Mouse (Mus musculus) limb, embryonic 10.5 days (tissue): ENCODE results near the gene G0s2. TPM values are rescaled to one million over a fixed set of nuclear protein-coding genes. Genes with fewer than 3 reads are reported as not detected.
"Not testable (repeated sequence)": the region's sequence is repeated elsewhere in the genome, so short reads cannot be mapped to it uniquely, and the experiment has no call there.

Experiments
- DNase-seq: peaks from one replicate; pipeline ENCODE4 v3.0.0-alpha.2; 2017; ENCODE audit warnings: low spot score
- H3K27ac ChIP-seq: fragments of 300-500 bp; sonication (generic); 2 replicates; pipeline ENCODE4 v1.5.1; 2016; ENCODE audit warnings: mild to moderate bottlenecking
- H3K27me3 ChIP-seq: fragments of 300-500 bp; sonication (generic); 2 replicates; pipeline ENCODE4 v1.6.1; 2016; ENCODE audit warnings: low read depth, mild to moderate bottlenecking; ENCODE audit not compliant: poor library complexity, severe bottlenecking
- H3K36me3 ChIP-seq: fragments of 300-500 bp; sonication (generic); 2 replicates; pipeline ENCODE4 v1.6.1; 2016; ENCODE audit warnings: mild to moderate bottlenecking, moderate library complexity
- H3K4me1 ChIP-seq: fragments of 300-500 bp; sonication (generic); 2 replicates; pipeline ENCODE4 v1.6.1; 2016
- H3K4me3 ChIP-seq: fragments of 300-500 bp; sonication (generic); 2 replicates; pipeline ENCODE4 v1.5.1; 2016; ENCODE audit warnings: mild to moderate bottlenecking, moderate library complexity
- H3K9me3 ChIP-seq: fragments of 300-500 bp; sonication (generic); replicated peaks from 2 replicates; pipeline ENCODE4 v1.6.1; 2016; ENCODE audit warnings: mild to moderate bottlenecking
- WGBS: fragments of 180-500 bp; shearing (Covaris S2); methylation state at CpG from one replicate; pipeline ENCODE4 v1.1.7; 2016; 5-methylcytosine and 5-hydroxymethylcytosine counted together
- polyA plus RNA-seq: library from polyadenylated mRNA; unstranded; fragments of >200 nt; fragmentation: Nextera tagmentation; extraction: Ambion mirVana; gene quantifications from 2 replicates; pipeline ENCODE4 v1.2.1, GENCODE M21; 2016

G0s2 gene
- polyA plus RNA-seq, 1 experiment from 2014 or later, result 6.3 TPM

DNA sequence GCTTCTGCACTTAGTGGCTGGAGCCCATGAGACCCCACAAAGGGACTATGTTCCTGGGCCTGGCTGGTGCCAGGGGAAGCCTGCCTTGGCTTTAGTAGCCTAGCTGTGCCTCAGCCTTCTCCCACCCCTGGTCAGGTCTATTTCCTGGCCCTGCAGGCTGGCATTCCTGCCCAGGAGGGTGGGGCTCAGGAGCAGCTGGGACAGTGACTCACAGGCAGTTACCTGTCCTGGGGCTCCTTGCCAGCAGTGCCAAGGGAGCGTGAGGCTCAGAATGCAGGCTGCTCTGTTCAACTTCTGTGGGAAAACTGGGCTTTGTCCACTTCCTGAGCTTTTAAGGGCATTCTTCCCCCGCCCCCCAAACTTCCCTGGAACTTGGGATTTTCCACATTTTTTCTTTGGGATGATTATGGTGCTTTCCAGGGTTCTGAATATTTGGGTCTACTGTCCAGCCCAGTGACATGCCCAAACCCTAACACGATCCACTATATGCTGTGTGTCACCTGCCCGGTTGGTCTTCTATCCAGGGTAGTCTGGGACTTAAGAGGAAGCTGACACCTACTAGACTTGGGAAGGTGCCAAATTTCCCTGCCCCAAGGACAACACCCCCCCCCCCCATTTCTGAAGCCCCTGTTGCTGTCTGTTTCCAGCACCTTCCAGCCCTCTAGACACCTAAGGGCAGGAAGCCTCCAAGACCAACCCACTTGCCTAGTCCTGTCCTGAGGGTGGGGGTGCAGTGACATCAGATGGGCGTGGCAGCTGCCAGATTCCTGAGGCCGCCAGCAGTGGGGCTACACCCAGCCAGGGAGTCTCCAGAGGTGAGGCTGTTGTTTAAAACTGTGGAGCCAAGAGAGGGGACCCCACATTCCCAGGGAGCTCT lies 28.4 kb upstream of the G0s2 start:
- WGBS, result 59% methylated on average over 6 of the region's 6 CpGs
- 0 out of 2 replicates have a peak, but pooled peaks cover 6% of the 10 kb centered on the region for H3K27me3 ChIP-seq
- H3K9me3 ChIP-seq, result no peaks in the 10 kb centered on the region
- H3K36me3 ChIP-seq, result no peaks in the 10 kb centered on the region
- H3K4me3 ChIP-seq, result no peak overlapping the region
- H3K27ac ChIP-seq, result 0 out of 2 replicates have a peak overlapping the region, but pooled peaks have one; percentile 12
- no peak for DNase-seq
- H3K4me1 ChIP-seq, result peaks cover 25% of the 10 kb centered on the region

DNA sequence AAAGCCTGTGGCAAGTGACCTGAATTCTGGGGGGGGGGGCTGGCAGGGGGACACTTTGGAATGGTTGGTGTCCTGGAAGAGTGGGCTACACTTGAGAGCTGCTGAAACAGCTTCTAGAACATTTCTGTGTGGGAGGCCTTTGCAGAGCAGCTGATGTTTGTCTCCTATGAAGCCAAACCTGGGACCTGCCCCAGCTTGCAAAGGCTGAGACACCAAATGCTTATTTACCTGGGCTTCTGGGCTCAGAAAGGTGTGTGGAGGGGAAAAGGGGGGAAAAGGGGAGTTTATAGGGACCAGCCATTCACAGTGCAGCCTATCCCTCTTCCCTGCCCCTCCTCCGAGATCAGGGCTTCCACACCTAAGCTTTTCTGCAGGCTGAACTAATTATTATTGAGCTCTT lies 27.0 kb upstream of the G0s2 start:
- H3K27me3 ChIP-seq, result 0 out of 2 replicates have a peak, but pooled peaks cover 6% of the 10 kb centered on the region
- peaks cover 21% of the 10 kb centered on the region for H3K4me1 ChIP-seq
- no peaks in the 10 kb centered on the region for H3K36me3 ChIP-seq
- no peak overlapping the region for H3K4me3 ChIP-seq
- WGBS, result 30% methylated on average over 1 of the region's 1 CpGs
- peak overlapping the region; percentile 16; the same call in 1 of the 2 replicates for H3K27ac ChIP-seq
- no peak for DNase-seq
- H3K9me3 ChIP-seq, result no peaks in the 10 kb centered on the region

DNA sequence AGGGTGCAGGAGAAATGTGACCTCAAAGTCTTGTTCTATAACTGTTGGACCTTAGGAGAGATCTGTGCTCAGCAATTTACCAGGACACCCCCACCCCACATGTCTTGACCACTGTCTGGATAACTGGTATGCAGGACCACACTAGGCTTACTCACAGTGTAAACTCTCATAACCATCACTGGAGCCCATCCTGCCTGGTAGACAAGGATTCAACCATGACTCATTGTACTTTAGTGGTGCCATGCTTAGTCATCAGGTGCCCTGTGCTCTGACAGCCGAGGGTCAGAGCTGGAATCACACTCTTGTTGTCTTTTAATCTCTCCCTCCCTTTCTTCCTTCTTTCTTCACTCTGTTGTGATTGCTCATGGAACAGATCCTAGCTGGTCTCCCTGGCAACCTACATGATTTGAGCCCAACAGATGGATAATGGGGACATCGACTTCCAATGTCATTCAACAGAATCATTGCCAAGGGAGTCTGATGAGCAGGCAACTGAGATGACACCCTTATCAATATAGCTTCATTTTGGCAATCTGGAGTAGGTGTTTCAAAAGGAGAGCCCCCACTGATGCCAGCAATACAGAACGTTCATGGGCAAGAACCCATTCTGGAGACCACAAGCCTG lies 25.2 kb upstream of the G0s2 start:
- Histone ChIP-seq H3K27ac (no peak overlapping the region), H3K4me3 (no peak overlapping the region), H3K27me3 (0 out of 2 replicates have a peak, but pooled peaks cover 6% of the 10 kb centered on the region), H3K4me1 (peaks cover 21% of the 10 kb centered on the region), H3K36me3 (no peaks in the 10 kb centered on the region), H3K9me3 (no peaks in the 10 kb centered on the region)
- WGBS, result 95% methylated on average over 3 of the region's 3 CpGs
- DNase-seq, result no peak

DNA sequence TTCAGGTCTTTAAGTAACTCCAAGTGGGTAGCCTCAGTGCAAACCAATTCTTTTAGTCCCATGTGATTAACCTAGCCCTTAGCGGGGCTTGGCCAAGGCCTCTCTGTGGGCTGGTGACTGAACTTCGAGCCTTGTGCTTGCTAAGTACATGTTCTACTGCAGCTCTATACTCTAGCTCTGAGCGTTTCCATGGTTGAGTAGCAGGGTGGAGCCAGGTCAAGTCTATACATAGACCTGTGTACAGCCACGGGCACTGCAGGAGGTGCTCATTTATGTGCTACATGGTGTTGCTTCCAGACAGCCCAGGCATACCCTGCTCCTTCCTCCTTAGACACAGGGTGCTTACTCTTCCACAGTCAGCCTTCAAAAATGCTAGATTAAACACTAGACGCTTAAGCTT lies 22.9 kb upstream of the G0s2 start:
- 92% methylated on average over 5 of the region's 5 CpGs for WGBS
- Histone ChIP-seq H3K4me3 (no peak overlapping the region), H3K9me3 (no peaks in the 10 kb centered on the region), H3K27ac (no peak overlapping the region), H3K36me3 (no peaks in the 10 kb centered on the region), H3K27me3 (no peaks in the 10 kb centered on the region), H3K4me1 (peaks cover 11% of the 10 kb centered on the region)
- no peak for DNase-seq

DNA sequence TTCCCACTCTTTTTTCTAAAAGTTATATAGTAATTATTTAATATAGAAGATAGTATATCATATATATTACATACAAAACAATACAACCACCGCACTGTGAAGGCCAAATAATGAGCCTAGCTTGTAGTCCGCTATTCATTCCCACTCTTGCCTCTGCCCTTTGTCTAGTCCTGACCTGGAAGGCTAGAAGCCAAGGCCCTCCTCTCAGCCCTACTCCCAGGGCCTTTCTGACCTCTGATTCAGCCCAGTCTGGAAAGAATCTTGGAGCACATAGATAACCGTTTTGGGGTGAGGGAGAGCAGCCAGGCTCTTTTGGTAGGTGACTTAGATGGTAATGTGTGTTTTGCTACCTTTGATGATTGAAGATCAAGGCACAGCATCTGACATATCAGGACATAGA lies 20.9 kb upstream of the G0s2 start:
- no peaks in the 10 kb centered on the region for H3K4me1 ChIP-seq
- H3K27me3 ChIP-seq, result no peaks in the 10 kb centered on the region
- WGBS, result 81% methylated on average over 3 of the region's 3 CpGs
- no peaks in the 10 kb centered on the region for H3K36me3 ChIP-seq
- no peaks in the 10 kb centered on the region for H3K9me3 ChIP-seq
- H3K4me3 ChIP-seq, result no peak overlapping the region
- DNase-seq, result no peak
- H3K27ac ChIP-seq, result no peak overlapping the region

DNA sequence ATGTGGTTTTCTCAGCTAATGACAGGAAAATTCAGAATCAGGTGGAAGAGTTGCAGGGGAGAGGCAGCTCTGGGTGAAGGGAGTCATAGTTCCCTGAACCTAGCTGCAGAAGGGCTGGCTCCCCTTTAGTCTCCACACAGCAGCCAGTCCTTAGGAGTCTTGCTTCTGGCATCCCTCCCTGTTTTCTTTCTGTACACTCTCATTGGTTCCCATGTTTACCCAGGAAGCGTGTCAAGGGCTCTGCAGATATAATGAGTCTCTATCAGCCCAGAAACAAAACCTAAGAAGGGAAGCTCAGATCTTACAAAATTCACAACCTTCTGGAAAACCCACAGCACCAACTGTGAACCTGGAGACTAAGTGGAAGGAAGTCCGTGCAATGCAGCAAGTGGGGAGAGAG lies 20.0 kb upstream of the G0s2 start:
- Histone ChIP-seq H3K9me3 (no peaks in the 10 kb centered on the region), H3K4me1 (no peaks in the 10 kb centered on the region), H3K27ac (no peak overlapping the region), H3K36me3 (no peaks in the 10 kb centered on the region), H3K27me3 (no peaks in the 10 kb centered on the region), H3K4me3 (no peak overlapping the region)
- WGBS, result 60% methylated on average over 2 of the region's 2 CpGs
- DNase-seq, result no peak

DNA sequence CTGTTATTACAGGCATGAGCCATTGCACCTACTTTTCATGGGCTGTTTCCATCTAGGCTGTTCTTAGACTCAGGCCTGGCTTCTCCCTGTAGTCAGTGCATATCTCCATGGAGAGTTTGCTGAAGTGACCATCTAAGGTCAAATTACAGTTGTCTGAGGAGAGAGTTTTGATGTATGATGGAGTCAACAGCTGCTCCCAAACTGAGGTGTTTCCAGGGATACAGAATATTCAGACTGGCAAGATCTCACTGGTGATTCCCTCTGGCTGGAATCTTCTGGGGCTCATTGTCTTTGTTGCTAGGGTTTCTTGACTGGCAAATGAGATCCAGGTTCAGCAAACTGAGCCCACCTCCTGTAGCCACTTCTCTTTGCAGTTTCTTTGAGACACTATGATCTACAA lies 17.7 kb upstream of the G0s2 start:
- no peak for DNase-seq
- H3K9me3 ChIP-seq, result no peaks in the 10 kb centered on the region
- H3K36me3 ChIP-seq, result no peaks in the 10 kb centered on the region
- no peaks in the 10 kb centered on the region for H3K4me1 ChIP-seq
- no peaks in the 10 kb centered on the region for H3K27me3 ChIP-seq
- H3K4me3 ChIP-seq, result no peak overlapping the region
- H3K27ac ChIP-seq, result no peak overlapping the region

DNA sequence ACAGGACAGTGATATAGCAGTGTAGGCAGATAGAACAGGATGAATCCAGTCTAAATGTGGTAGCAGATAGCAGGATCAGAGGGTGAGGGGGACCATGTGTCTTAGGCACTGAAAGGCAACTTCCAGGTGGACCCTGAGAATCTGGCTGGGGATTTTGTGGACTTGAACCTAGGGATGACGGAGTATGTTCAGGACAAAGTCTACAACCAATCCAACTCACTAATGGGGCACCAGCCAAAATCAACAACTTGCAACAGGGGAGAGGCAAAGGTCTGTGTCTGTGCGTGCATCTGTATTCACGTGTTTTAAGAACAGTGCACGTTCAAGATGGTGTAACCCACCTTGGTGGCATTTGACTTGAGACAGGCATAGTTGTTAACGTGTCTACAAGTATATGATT lies 16.9 kb upstream of the G0s2 start:
- DNase-seq, result no peak
- Histone ChIP-seq H3K27ac (no peak overlapping the region), H3K36me3 (no peaks in the 10 kb centered on the region), H3K4me1 (no peaks in the 10 kb centered on the region), H3K27me3 (no peaks in the 10 kb centered on the region), H3K4me3 (no peak overlapping the region), H3K9me3 (no peaks in the 10 kb centered on the region)
- WGBS, result 93% methylated on average over 5 of the region's 5 CpGs

DNA sequence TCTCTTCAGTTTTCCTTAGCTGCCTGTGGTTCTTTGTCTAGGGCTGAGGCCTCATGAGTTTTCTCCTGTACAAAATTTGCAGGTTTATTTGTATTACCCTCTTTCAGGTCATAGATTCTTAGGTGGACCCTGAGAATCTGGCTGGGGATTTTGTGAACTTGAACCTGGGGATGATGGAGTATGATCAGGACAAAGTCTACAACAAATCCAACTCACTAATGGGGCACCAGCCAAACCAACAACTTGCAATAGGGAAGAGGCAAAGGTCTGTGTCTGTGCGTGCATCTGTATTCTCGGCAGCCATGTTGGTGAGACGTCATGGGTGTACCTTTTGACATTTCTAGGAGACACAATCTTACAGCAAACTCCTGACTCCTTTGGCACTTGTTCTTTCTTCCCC lies 16.1 kb upstream of the G0s2 start:
- H3K36me3 ChIP-seq, result no peaks in the 10 kb centered on the region
- no peaks in the 10 kb centered on the region for H3K9me3 ChIP-seq
- no peaks in the 10 kb centered on the region for H3K27me3 ChIP-seq
- 96% methylated on average over 3 of the region's 3 CpGs for WGBS
- H3K4me1 ChIP-seq, result no peaks in the 10 kb centered on the region
- no peak overlapping the region for H3K27ac ChIP-seq
- no peak for DNase-seq
- H3K4me3 ChIP-seq, result no peak overlapping the region

DNA sequence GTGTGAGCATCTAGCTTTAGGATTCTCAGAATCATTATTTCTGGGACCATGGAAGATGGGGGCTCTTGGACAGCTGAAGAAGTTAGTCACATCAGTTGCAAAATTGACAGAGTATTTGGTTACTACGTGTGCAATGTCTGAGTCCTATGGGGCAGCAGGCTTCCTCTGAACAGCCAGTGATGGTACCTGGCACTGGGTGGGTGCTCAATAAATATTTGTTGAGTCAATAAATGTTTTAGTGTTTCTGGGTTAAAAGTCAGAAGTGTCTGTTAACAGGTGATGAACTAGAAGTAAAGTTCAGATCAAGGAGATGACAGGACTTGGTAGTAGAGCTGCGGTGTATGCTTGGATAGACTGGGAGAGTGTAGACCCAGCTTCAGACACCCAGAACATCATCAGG lies 14.6 kb upstream of the G0s2 start:
- Histone ChIP-seq H3K36me3 (no peaks in the 10 kb centered on the region), H3K9me3 (no peaks in the 10 kb centered on the region), H3K4me3 (no peak overlapping the region), H3K4me1 (no peaks in the 10 kb centered on the region), H3K27ac (no peak overlapping the region), H3K27me3 (no peaks in the 10 kb centered on the region)
- WGBS, result 92% methylated on average over 2 of the region's 2 CpGs
- DNase-seq, result no peak

DNA sequence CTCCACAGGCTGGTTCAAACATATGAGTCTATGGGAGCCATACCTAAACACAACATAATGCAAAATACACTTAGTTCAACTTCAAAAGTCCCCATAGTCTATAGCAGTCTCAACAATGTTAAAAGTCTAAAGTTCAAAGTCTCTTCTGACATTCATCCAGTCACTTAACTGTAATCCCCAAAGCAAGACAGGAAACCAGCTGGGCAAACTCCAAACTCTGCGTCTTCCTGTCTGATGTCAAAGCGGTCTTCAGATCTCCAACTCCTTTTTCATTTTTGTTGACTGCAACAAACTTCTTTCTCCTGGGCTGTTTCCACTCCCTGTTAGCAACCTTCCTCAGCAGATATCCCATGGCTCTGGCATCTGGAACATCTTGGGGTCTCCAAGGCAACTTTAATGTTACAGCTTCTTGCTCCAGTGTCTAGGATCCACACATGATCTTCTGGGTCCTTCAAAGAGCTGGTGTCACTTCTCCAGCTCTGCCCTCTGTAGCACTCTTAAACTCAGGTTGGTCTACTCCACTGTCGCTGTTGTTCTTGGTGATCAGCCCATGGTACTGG lies 12.8 kb upstream of the G0s2 start:
- WGBS, result 97% methylated on average over 3 of the region's 3 CpGs
- not testable (repeated sequence) for H3K36me3 ChIP-seq, H3K9me3 ChIP-seq, H3K4me1 ChIP-seq, DNase-seq, H3K4me3 ChIP-seq, H3K27me3 ChIP-seq, H3K27ac ChIP-seq

DNA sequence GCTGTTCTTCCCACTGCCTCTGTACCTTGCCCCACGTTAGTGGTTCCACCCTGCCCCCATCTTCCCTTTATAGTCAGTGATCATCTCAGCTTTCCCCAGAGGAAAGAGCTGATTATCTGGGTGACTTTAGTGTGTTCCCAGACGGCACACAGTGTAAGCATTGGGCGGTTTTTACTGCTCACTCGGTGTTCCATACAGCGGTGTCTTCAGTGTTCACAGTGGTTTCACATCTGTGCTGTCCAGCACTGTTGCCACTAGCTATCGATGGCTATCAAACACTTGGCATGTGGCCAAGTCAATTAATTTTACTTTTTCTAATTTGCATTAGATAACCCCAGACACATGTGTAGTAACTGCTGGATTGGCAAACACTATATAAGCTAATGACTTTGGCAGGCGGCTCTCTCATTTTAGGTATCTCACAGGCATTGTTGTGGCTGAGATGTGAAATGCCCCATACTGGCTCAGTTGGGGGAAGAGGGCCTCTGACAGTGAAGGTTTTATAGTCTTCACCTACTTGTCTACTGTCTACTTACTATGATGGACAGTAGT lies 11.3 kb upstream of the G0s2 start:
- 82% methylated on average over 7 of the region's 7 CpGs for WGBS

DNA sequence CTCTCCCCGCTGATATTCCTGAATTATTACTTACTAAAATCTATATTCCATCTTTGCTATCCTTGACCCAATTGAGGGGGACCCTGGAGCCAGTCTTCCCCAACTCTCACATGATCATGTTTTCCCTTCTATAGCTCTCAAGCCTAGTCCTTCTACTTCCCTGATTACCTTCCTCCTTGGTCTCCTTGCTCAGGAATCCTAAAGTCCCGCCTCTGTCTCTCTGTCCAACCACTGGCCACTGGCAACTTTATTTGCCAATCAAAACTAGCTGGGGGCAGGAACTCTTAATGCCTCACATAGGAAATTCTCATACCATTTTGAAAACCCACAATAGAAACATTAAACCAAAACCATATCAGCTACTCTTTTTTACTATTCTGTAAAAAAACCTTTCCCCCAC lies 8.3 kb upstream of the G0s2 start:
- H3K4me3 ChIP-seq, result no peak overlapping the region
- DNase-seq, result no peak
- H3K4me1 ChIP-seq, result peaks cover 6% of the 10 kb centered on the region

More for the DNA sequence above, 11.3 kb upstream of the G0s2 start:
- Histone ChIP-seq H3K4me1 (no peaks in the 10 kb centered on the region), H3K9me3 (no peaks in the 10 kb centered on the region), H3K4me3 (no peak overlapping the region), H3K27me3 (no peaks in the 10 kb centered on the region), H3K36me3 (no peaks in the 10 kb centered on the region), H3K27ac (no peak overlapping the region)
- DNase-seq, result no peak

More for the DNA sequence above, 8.3 kb upstream of the G0s2 start:
- 89% methylated on average over 2 of the region's 2 CpGs for WGBS
- Histone ChIP-seq H3K36me3 (no peaks in the 10 kb centered on the region), H3K9me3 (no peaks in the 10 kb centered on the region), H3K27me3 (no peaks in the 10 kb centered on the region), H3K27ac (no peak overlapping the region)
